Mouse (Mus musculus) forelimb bud, embryonic 11.5 days (tissue): ENCODE measurements around the gene 2410137M14Rik.
A peak's percentile ranks its signal among the peaks of the same experiment; 100 is the strongest.
"Not testable (repeated sequence)": the region's sequence is repeated elsewhere in the genome, so short reads cannot be mapped to it uniquely, and the experiment has no call there.

Source experiments
- DNase-seq: peaks from one replicate; pipeline ENCODE4 v3.0.0-alpha.2; 2012; ENCODE audit warnings: low read depth, low spot score

The 2410137M14Rik gene

GRCm38 (mm10) chr17:36981221-36981813 is at the start of gene 2410137M14Rik:
Gene 2410137M14Rik, minus strand, starts transcription at chr17:36981237.
- DNase-seq = no peak

GRCm38 (mm10) chr17:37029162-37029561 is 48.1 kb upstream of the 2410137M14Rik start:
- DNase-seq = no peak

- peak; percentile 98 for DNase-seq
These were observed 47.7 kb upstream of the 2410137M14Rik start for GRCm38 (mm10) chr17:37028683-37029120.

GRCm38 (mm10) chr17:37028212-37028611 is 47.2 kb upstream of the 2410137M14Rik start:
- DNase-seq = no peak

- DNase-seq = no peak
These were observed 46.4 kb upstream of the 2410137M14Rik start for GRCm38 (mm10) chr17:37027486-37027885.

- DNase-seq = no peak
These were observed 45.4 kb upstream of the 2410137M14Rik start for GRCm38 (mm10) chr17:37026425-37026824.

GRCm38 (mm10) chr17:37022628-37023576 is 41.9 kb upstream of the 2410137M14Rik start, which contains the start of gene Mog:
Gene Mog, minus strand, starts transcription at chr17:37023398.
- no peak for DNase-seq

- DNase-seq = not testable (repeated sequence)
These were observed 38.2 kb upstream of the 2410137M14Rik start for GRCm38 (mm10) chr17:37019242-37019641.

GRCm38 (mm10) chr17:37018328-37018727 is 37.3 kb upstream of the 2410137M14Rik start:
- no peak for DNase-seq

GRCm38 (mm10) chr17:37016333-37016732 is 35.3 kb upstream of the 2410137M14Rik start:
- DNase-seq = no peak

GRCm38 (mm10) chr17:37012141-37012540 is 31.1 kb upstream of the 2410137M14Rik start:
- no peak for DNase-seq

- no peak for DNase-seq
These were observed 30.7 kb upstream of the 2410137M14Rik start for GRCm38 (mm10) chr17:37011719-37012118.

- DNase-seq = no peak
These were observed 28.5 kb upstream of the 2410137M14Rik start for GRCm38 (mm10) chr17:37009460-37010042.

- DNase-seq = no peak
These were observed 27.1 kb upstream of the 2410137M14Rik start for GRCm38 (mm10) chr17:37008161-37008560.

- no peak for DNase-seq
These were observed 22.3 kb upstream of the 2410137M14Rik start for GRCm38 (mm10) chr17:37003366-37003765.

GRCm38 (mm10) chr17:37002364-37003330 is 21.6 kb upstream of the 2410137M14Rik start:
- peak; percentile 84 for DNase-seq

- no peak for DNase-seq
These were observed 19.8 kb upstream of the 2410137M14Rik start, which contains the start of gene Zfp57 for GRCm38 (mm10) chr17:37000863-37001262. Gene Zfp57, plus strand, starts transcription at chr17:37001163.

GRCm38 (mm10) chr17:36998477-36998876 is 17.4 kb upstream of the 2410137M14Rik start:
- DNase-seq = no peak

GRCm38 (mm10) chr17:36997033-36997735 is 16.1 kb upstream of the 2410137M14Rik start:
- peak; percentile 78 for DNase-seq

GRCm38 (mm10) chr17:36995448-36995847 is 14.4 kb upstream of the 2410137M14Rik start:
- DNase-seq = no peak
